ENCODE assay signal across 25 mouse cellular contexts in genomic region chr8:107167848-107168247, GRCm38 (mm10). TPM values are rescaled to one million over a fixed set of nuclear protein-coding genes. Genes with fewer than 3 reads are reported as not detected.
A peak's percentile ranks its signal among the peaks of the same experiment; 100 is the strongest.
DNase-seq lines count a peak whose midpoint lies in the region; ATAC-seq lines count a peak whose summit lies in the region.
"Had no signal": no experiment of that assay in that cellular context is flagged by ENCODE, and none has a peak within 500 bp of the region (broad histone marks: within the 10 kb centered on the region; RNA-seq: fewer than 3 reads in every experiment).

No protein-coding gene starts in this region.

- 39% methylated on average over 5 of the region's 5 CpGs for WGBS in heart, embryonic 15.5 days
- WGBS in hindbrain, embryonic 14.5 days: 94% methylated on average over 5 of the region's 5 CpGs

- no peaks in the 10 kb centered on the region for H3K9me3 ChIP-seq in heart, embryonic 15.5 days (replicated peaks)
- no peaks in the 10 kb centered on the region for H3K9me3 ChIP-seq in hindbrain, embryonic 14.5 days (ENCODE audit: control insufficient read depth, low read length)
- H3K9me3 ChIP-seq: embryonic facial prominence, embryonic 12.5 days; forebrain, embryonic 10.5 days; forebrain, embryonic 15.5 days; G1E; hindbrain, embryonic 13.5 days; liver, embryonic 12.5 days; midbrain, embryonic 12.5 days had no signal

- H3K9ac ChIP-seq in heart, embryonic 15.5 days: no peak overlapping the region
- H3K9ac ChIP-seq in hindbrain, embryonic 14.5 days: no peak overlapping the region
- H3K9ac ChIP-seq: embryonic facial prominence, embryonic 12.5 days; forebrain, embryonic 15.5 days; hindbrain, embryonic 13.5 days; liver, embryonic 12.5 days; liver, postnatal 0 days; midbrain, embryonic 12.5 days had no signal

- ATAC-seq in heart, embryonic 15.5 days (replicated peaks; ENCODE audit: insufficient number of reproducible peaks, insufficient read depth, low FRiP score, low read depth): peak; percentile 85
- ATAC-seq in hindbrain, embryonic 14.5 days (ENCODE audit: low FRiP score): no peak
- ATAC-seq: forebrain, embryonic 15.5 days; intestine, postnatal 0 days; liver, embryonic 12.5 days; liver, postnatal 0 days had no signal

- peak overlapping the region; percentile 28 for H3K4me3 ChIP-seq in heart, embryonic 15.5 days
- H3K4me3 ChIP-seq in hindbrain, embryonic 14.5 days (replicated peaks; ENCODE audit: low read length): no peak overlapping the region
- H3K4me3 ChIP-seq: embryonic facial prominence, embryonic 12.5 days; forebrain, embryonic 10.5 days; forebrain, embryonic 15.5 days; hindbrain, embryonic 13.5 days; liver, embryonic 12.5 days; midbrain, embryonic 12.5 days had no signal

- H3K27me3 ChIP-seq in heart, embryonic 15.5 days: no peaks in the 10 kb centered on the region
- no peaks in the 10 kb centered on the region for H3K27me3 ChIP-seq in hindbrain, embryonic 14.5 days (ENCODE audit: control insufficient read depth, insufficient read depth, low read length)
- H3K27me3 ChIP-seq: embryonic facial prominence, embryonic 12.5 days; forebrain, embryonic 15.5 days; hindbrain, embryonic 13.5 days; liver, embryonic 12.5 days; midbrain, embryonic 12.5 days had no signal

- H3K36me3 ChIP-seq in heart, embryonic 15.5 days: peaks cover 21% of the 10 kb centered on the region
- peaks cover 72% of the 10 kb centered on the region for H3K36me3 ChIP-seq in hindbrain, embryonic 14.5 days (replicated peaks; ENCODE audit: control insufficient read depth, insufficient read depth)

- H3K4me1 ChIP-seq in heart, embryonic 15.5 days (replicated peaks): peaks cover 21% of the 10 kb centered on the region
- H3K4me1 ChIP-seq in hindbrain, embryonic 14.5 days (replicated peaks; ENCODE audit: control insufficient read depth, insufficient read depth, low read length): no peaks in the 10 kb centered on the region
- H3K4me1 ChIP-seq: embryonic facial prominence, embryonic 12.5 days; forebrain, embryonic 10.5 days; midbrain, embryonic 12.5 days had no signal

- peak; percentile 50 for DNase-seq in gastrocnemius, adult 18-20 months (ENCODE audit: low spot score)
- no peak for DNase-seq in gastrocnemius, postnatal 10 days
- DNase-seq in heart, adult 8-10 months (ENCODE audit: low spot score): peak; percentile 34
- no peak for DNase-seq in heart, postnatal 36 days
- peak; percentile 81 for DNase-seq in skeletal muscle tissue, adult 2 months (ENCODE audit: low read depth, low spot score)
- no peak for DNase-seq in hindbrain, embryonic 14.5 days (ENCODE audit: low spot score)
- no peak for DNase-seq in kidney, postnatal 14 days
- DNase-seq: adrenal gland, adult 8-10 months; cerebellum, adult 8-10 months; cerebellum, postnatal 36 days; kidney, postnatal 25 days; liver, postnatal 0 days; lung, postnatal 36 days; retina, postnatal 1 day; right cerebral cortex, postnatal 14 days; thymus, postnatal 14 days had no signal

- intact Hi-C loops in heart, postnatal 36 days (cut with DNase I): no loop called here

- H3K27ac ChIP-seq in heart, embryonic 15.5 days: peak overlapping the region; percentile 75
- H3K27ac ChIP-seq in hindbrain, embryonic 14.5 days: no peak overlapping the region
- H3K27ac ChIP-seq: embryonic facial prominence, embryonic 12.5 days; forebrain, embryonic 10.5 days; forebrain, embryonic 15.5 days; hindbrain, embryonic 13.5 days; liver, embryonic 12.5 days; midbrain, embryonic 12.5 days had no signal

- peak overlapping the region; percentile 59 for H3K4me2 ChIP-seq in heart, embryonic 15.5 days
- H3K4me2 ChIP-seq in hindbrain, embryonic 14.5 days (replicated peaks): no peak overlapping the region
- H3K4me2 ChIP-seq: embryonic facial prominence, embryonic 12.5 days; forebrain, embryonic 15.5 days; hindbrain, embryonic 13.5 days; liver, embryonic 12.5 days; midbrain, embryonic 12.5 days had no signal

RNA-seq across cellular contexts. Expression of gene Cyb5b, which starts 17.4 kb away (rescaled TPM):
- total RNA-seq in gastrocnemius, adult 18-20 months (2021): 10 to 100 TPM; 33.2 to 38.3 TPM
- total RNA-seq in gastrocnemius, postnatal 10 days (2021): 10 to 100 TPM; 29.4 to 32.5 TPM
- 10 to 100 TPM; 36.0 to 46.3 (median 40.0) TPM for total RNA-seq in heart, adult 8-10 months (2022)
- total RNA-seq in heart, postnatal 36 days (2021): 10 to 100 TPM; 29.4 to 43.2 TPM
- polyA plus RNA-seq in heart, embryonic 15.5 days (2015; fragmentation: Nextera tagmentation; extraction: Ambion mirVana): 51.2 and 58.7 TPM in 2 replicates
- polyA plus RNA-seq in hindbrain, embryonic 14.5 days (2014; fragmentation: Nextera tagmentation; extraction: Ambion mirVana): 126 and 134 TPM in 2 replicates

Comparison
In these comparisons a context has a peak if more than half of its experiments do, and no peak if none do; other contexts are left out.
1. DNase-seq: peak in gastrocnemius, adult 18-20 months (single experiment), heart, adult 8-10 months (single experiment) and skeletal muscle tissue, adult 2 months (single experiment); none in gastrocnemius, postnatal 10 days (single experiment), heart, postnatal 36 days (0 of 2), hindbrain, embryonic 14.5 days (single experiment) and kidney, postnatal 14 days (single experiment).